Mouse (Mus musculus) heart, embryonic 10.5 days (tissue): ENCODE results near the gene Gm9513. TPM values are rescaled to one million over a fixed set of nuclear protein-coding genes. Genes with fewer than 3 reads are reported as not detected.

ENCODE experiments used
- DNase-seq: peaks from one replicate; pipeline ENCODE4 v3.0.0-alpha.2; 2017; ENCODE audit warnings: low spot score
- H3K27ac ChIP-seq: fragments of 300-500 bp; sonication (generic); 2 replicates; pipeline ENCODE4 v1.5.1; 2016; ENCODE audit warnings: mild to moderate bottlenecking
- H3K27me3 ChIP-seq: fragments of 300-500 bp; sonication (generic); 2 replicates; pipeline ENCODE4 v1.6.1; 2016; ENCODE audit warnings: mild to moderate bottlenecking; ENCODE audit not compliant: poor library complexity, insufficient read depth, severe bottlenecking
- H3K36me3 ChIP-seq: fragments of 300-500 bp; sonication (generic); 2 replicates; pipeline ENCODE4 v1.6.1; 2016; ENCODE audit warnings: mild to moderate bottlenecking, moderate library complexity
- H3K4me1 ChIP-seq: fragments of 300-500 bp; sonication (generic); 2 replicates; pipeline ENCODE4 v1.6.1; 2016; ENCODE audit warnings: mild to moderate bottlenecking
- H3K4me3 ChIP-seq: fragments of 300-500 bp; sonication (generic); 2 replicates; pipeline ENCODE4 v1.5.1; 2016; ENCODE audit warnings: mild to moderate bottlenecking, moderate library complexity
- H3K9me3 ChIP-seq: fragments of 300-500 bp; sonication (generic); 2 replicates; pipeline ENCODE4 v1.6.1; 2016; ENCODE audit warnings: mild to moderate bottlenecking, moderate library complexity
- WGBS: fragments of 180-500 bp; shearing (Covaris S2); methylation state at CpG from one replicate; pipeline ENCODE4 v1.1.7; 2016; 5-methylcytosine and 5-hydroxymethylcytosine counted together
- polyA plus RNA-seq: library from polyadenylated mRNA; unstranded; fragments of >200 nt; fragmentation: Nextera tagmentation; extraction: Ambion mirVana; gene quantifications from 2 replicates; pipeline ENCODE4 v1.2.1, GENCODE M21; 2016

Gm9513 gene
- polyA plus RNA-seq = not detected in 2 replicates

DNA sequence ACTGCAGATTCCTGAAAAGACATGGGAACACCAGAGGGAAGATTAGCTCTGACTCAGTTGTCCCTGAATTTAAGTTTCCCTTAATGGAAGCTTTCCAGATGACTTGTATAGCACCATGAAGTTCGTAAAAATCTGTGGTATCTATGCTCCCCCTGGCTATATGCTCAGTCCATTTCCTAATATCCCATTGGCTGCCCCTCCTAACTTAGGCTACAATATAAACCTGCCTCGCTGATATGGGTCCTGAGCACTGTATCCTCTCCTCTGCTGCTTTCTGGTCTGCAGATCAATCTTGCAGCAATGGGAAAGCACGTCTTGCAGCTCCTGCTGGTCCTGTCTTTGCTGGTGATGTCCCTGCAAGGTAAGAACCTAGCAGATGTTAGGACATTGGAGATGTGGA is at the start of gene Gm9513:
Gene Gm9513, plus strand, starts transcription at position 301 of the 400 bp plus-strand sequence.
- no peak for DNase-seq
- WGBS = 65% methylated on average over 3 of the region's 3 CpGs
- Histone ChIP-seq H3K4me3 (no peak within 1 kb of the TSS), H3K36me3 (no peaks in the 10 kb centered on the region), H3K9me3 (peaks cover 4% of the 10 kb centered on the region), H3K4me1 (no peaks in the 10 kb centered on the region), H3K27ac (no peak within 1 kb of the TSS), H3K27me3 (no peaks in the 10 kb centered on the region)

DNA sequence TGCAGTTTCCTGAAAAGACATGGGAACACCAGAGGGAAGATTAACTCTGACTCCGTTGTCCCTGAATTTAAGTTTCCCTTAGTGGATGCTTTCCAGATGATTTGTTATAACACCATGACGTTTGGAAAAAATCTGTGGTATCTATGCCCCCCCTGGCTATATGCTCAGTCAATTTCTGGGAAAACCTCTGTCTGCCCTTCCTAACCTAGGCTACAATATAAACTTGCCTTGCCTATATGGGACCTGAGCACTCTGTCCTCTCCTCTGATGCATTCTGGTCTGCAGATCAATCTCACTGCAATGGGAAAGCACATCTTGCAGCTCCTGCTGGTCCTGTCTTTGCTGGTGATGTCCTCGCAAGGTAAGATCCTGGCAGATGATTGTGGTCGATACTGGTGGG is 43.9 kb upstream of the Gm9513 start, which contains the start of gene Gm7257:
Gene Gm7257, plus strand, starts transcription at position 301 of the 400 bp plus-strand sequence.
- no peak for DNase-seq
- Histone ChIP-seq H3K4me3 (no peak within 1 kb of the TSS), H3K9me3 (0 out of 2 replicates have a peak, but pooled peaks cover 6% of the 10 kb centered on the region), H3K27ac (no peak within 1 kb of the TSS), H3K4me1 (no peaks in the 10 kb centered on the region), H3K36me3 (no peaks in the 10 kb centered on the region), H3K27me3 (no peaks in the 10 kb centered on the region)
- 74% methylated on average over 4 of the region's 4 CpGs for WGBS

DNA sequence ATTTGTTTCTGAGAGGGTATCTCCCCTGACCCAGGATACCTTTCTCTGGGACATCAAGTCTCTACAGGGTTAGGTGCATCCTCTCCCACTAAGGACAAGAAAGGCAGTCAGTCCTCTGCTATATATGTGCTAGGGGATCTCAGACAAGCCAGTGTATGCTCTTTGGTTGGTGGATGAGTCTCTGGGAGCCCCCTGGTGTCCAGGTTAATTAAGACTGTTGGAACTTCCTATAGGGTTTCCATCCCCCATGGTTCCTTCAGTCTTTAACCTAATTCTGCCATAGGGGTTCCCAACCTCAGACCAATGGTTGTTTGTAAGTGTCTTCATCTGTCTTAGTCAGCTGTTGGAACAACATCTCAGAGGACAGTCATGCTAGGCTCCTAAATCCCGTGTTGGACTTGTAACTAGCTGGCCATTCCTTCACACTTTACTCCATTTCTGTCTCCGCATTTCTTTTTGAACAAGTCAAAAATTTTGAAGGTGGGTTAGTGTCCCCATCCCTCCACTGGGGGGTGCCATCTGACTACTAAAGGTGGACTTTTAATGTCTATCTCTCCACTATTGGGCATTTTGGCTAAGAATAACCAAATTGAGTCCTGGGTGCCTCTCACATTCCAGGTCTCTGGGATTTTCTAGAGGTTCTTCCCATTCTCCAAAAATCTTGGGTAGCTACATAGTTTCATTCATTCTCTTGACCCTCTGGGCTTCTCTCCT is 40.2 kb upstream of the Gm9513 start:
- H3K36me3 ChIP-seq = no peaks in the 10 kb centered on the region
- H3K4me1 ChIP-seq = no peaks in the 10 kb centered on the region
- H3K4me3 ChIP-seq = no peak overlapping the region
- no peak for DNase-seq
- 20% methylated on average over 2 of the region's 2 CpGs for WGBS
- 0 out of 2 replicates have a peak, but pooled peaks cover 6% of the 10 kb centered on the region for H3K9me3 ChIP-seq
- H3K27me3 ChIP-seq = no peaks in the 10 kb centered on the region
- no peak overlapping the region for H3K27ac ChIP-seq

DNA sequence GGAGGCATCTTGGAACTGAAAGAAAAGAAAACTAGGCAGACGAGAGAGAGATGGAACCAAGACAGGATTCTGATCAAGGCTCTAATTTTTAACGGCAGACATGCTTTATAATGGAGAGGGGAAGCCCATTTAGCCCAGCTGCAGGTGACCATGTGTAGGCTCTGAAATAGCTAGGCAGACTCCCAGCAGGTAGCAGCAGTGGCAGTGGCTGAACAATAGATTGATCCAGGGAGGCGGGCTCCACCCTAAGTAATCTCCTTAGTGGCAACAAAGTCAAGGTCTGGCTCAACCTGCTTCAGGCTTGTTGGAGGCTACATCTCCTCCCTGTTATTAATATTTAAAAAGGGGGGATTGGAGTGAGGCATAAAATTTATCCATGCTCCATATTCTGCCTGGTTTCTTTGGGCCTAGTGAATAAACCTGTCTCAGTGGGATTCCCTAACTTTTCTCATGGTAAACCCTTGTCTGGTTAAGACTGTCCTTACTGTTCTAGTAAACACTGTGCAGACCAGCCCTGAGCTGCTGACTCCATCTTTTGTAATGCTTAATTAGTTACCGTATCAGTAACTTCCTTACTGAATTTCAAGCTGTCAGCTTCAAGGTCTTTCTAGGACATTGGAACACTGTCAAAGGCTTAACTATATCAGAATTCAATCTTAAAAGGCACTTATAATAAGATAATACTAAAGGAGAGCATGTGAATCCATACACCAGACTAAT is 19.2 kb downstream of the Gm9513 start:
- no peak overlapping the region for H3K4me3 ChIP-seq
- peaks cover 12% of the 10 kb centered on the region for H3K9me3 ChIP-seq
- no peak overlapping the region for H3K27ac ChIP-seq
- no peaks in the 10 kb centered on the region for H3K36me3 ChIP-seq
- H3K27me3 ChIP-seq = no peaks in the 10 kb centered on the region
- no peaks in the 10 kb centered on the region for H3K4me1 ChIP-seq
- 73% methylated on average over 4 of the region's 4 CpGs for WGBS
- no peak for DNase-seq

DNA sequence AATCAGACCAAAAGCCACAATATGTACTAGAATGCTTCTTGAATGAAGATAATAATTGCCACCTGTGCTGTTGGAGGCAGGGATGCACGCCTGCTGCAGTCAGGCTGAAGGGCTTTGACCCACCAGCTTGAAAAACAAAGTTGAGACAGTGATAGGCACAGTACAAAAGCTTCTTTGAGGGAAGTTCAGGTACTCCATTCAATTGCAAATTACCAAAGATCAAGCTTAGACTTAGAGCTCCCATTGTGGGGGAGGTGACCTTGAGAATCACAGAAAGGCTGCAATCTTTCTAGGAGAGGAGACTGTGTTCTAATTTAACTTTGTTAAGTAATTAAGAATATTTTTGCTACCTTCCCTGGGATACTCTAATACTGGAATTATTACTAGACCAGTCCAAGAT is 20.4 kb downstream of the Gm9513 start:
- no peak for DNase-seq
- 55% methylated on average over 1 of the region's 1 CpGs for WGBS
- peaks cover 12% of the 10 kb centered on the region for H3K9me3 ChIP-seq

DNA sequence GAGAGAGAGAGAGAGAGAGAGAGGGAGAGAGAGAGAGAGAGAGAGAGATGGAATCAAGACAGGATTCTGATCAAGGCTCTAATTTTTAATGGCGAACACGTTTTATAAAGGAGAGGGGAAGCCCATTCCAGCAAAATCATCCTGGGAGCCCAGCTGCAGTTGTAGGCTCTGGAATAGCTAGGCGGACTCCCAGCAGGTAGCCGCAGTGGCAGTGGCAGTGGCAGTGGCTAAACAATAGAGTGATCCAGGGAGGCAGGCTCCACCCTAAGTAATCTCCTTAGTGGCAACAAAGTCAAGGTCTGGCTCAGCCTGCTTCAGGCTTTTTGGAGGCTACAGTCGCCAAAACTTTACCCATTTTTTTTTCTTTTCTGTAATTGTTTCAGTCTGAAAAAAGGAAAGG is 28.8 kb downstream of the Gm9513 start:
- no peak for DNase-seq
- no peak overlapping the region for H3K4me3 ChIP-seq
- WGBS = 77% methylated on average over 5 of the region's 5 CpGs
- no peaks in the 10 kb centered on the region for H3K36me3 ChIP-seq
- H3K27me3 ChIP-seq = no peaks in the 10 kb centered on the region
- H3K4me1 ChIP-seq = no peaks in the 10 kb centered on the region
- peaks cover 28% of the 10 kb centered on the region for H3K9me3 ChIP-seq
- H3K27ac ChIP-seq = no peak overlapping the region

More for the DNA sequence above, 20.4 kb downstream of the Gm9513 start:
- Histone ChIP-seq H3K4me3 (no peak overlapping the region), H3K27me3 (no peaks in the 10 kb centered on the region), H3K36me3 (no peaks in the 10 kb centered on the region), H3K4me1 (no peaks in the 10 kb centered on the region), H3K27ac (no peak overlapping the region)

Other genes with a start within 250 kb of the Gm9513 start
- not detected in 2 replicates for gene Gm7257, start 43.8 kb upstream of the Gm9513 start, polyA plus RNA-seq
- not detected in 2 replicates for gene Gm5615, start 66.3 kb downstream of the Gm9513 start, polyA plus RNA-seq
- gene Gm17689, start 107.0 kb downstream of the Gm9513 start, polyA plus RNA-seq = not detected in 2 replicates
- not detected in 2 replicates for gene A630095E13Rik, start 167.7 kb downstream of the Gm9513 start, polyA plus RNA-seq
- gene Acrv1, start 217.6 kb downstream of the Gm9513 start, polyA plus RNA-seq = not detected in 2 replicates